Mouse (Mus musculus): ENCODE measurements around the gene Trim61. TPM values are rescaled to one million over a fixed set of nuclear protein-coding genes. Genes with fewer than 3 reads are reported as not detected.

Trim61 gene
- 0.05 TPM in 1 of 2 replicates, not detected in the other for polyA plus RNA-seq (2012; rRNA removed)

GRCm38 (mm10) chr8:65018423-65018822, at the start of gene Trim61, which contains the start of gene Trim60:
Gene Trim61, minus strand, starts transcription at chr8:65018523.
Gene Trim60, minus strand, starts transcription at chr8:65018584.

DNA sequence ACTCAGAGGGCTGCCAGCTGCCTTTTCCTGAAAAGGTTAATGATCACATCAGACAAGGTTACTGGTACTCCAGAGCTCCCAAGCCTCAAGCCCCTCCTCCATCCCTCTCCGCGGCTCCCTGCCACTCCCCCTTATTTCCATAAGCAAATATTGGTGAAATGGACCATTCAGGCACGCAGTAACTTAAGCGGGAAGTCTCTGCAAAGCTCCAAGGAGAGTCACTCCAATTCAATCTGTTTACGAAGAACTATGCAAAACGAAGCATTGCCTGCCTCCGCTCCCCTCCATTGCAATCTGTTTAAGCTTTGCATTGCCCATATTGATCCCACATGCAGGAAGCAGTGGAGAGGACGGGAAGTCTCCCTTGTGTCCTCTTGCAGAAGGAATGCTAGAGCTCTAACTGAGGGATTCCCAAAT, 18.8 kb upstream of the Trim61 start, which contains the start of gene Apela:
Apela (minus strand) TSS at position 220 of the 417 bp plus-strand sequence.

DNA sequence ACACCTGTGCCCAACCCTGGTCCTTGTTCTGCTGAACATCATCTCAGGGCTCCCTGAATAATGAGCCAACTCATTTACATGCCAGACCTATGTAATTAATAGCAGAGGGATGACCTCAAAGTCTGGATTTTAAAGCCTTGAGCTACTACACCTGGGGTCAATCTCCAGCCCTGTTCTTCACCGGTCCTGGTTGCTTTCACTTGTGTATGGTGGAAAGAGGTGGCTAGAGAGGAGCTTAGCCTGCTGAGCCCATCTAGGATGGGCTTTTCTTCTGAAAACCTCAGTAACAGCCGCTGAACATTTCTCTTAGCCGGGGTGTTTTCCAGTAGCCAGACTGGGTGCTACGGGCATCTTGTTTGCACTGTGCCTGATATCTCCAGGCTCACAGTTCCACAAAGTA, 30.6 kb downstream of the Trim61 start, which contains the start of gene Trim75:
Trim75 (minus strand) TSS at position 101 of the 400 bp plus-strand sequence.

Other genes with a start within 250 kb of the Trim61 start
- 39.8 and 48.9 TPM in 2 replicates for gene Klhl2, start 168.5 kb downstream of the Trim61 start, polyA plus RNA-seq (2012; rRNA removed)
- gene Tmem192, start 71.3 kb downstream of the Trim61 start, polyA plus RNA-seq (2012; rRNA removed) = 15.3 and 17.7 TPM in 2 replicates
- gene Trim75, start 30.7 kb downstream of the Trim61 start, polyA plus RNA-seq (2012; rRNA removed) = not detected in 2 replicates
- not detected in 2 replicates for gene Trim60, start 61 bp upstream of the Trim61 start, polyA plus RNA-seq (2012; rRNA removed)
- gene Apela, start 18.8 kb upstream of the Trim61 start, polyA plus RNA-seq (2012; rRNA removed) = 2.2 and 2.3 TPM in 2 replicates
- not detected in 2 replicates for gene Gm10663, start 56.5 kb upstream of the Trim61 start, polyA plus RNA-seq (2012; rRNA removed)
- gene BC030870, start 111.0 kb upstream of the Trim61 start, polyA plus RNA-seq (2012; rRNA removed) = not detected in 2 replicates

Data from central nervous system, embryonic 14 days (tissue).